Mouse (Mus musculus) G1E (cell line): ENCODE data around the gene Atp13a3.

Source experiments
- CTCF ChIP-seq: IDR thresholded peaks from 2 replicates; pipeline ENCODE4 v1.5.1; 2012; ENCODE audit warnings: low read depth, low read length, inconsistent platforms, mixed read lengths
- TAL1 ChIP-seq: conservative IDR thresholded peaks from 2 replicates; pipeline ENCODE4 v1.6.1; 2012; ENCODE audit warnings: low read depth, low read length, inconsistent platforms, mixed read lengths

DNA sequence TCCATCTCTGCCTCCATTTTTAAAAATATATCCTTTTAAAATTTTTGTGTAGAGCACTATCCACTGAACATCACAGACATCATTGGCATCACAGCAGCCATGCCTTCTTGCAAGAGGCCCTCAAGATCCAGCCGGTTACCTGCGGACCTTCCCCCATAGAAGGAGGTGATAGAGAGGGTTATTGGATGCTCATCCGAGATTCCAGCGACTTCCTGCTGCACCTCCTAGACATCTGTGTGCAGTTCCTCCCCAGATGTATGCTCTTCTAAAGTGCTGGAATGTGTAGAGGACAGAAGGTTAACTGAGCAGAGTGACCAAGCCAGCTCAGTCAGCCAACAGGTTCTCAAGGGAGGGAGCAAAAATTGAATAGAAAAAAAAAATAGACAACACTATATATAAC is 21.7 kb upstream of the Atp13a3 start:
- TF ChIP-seq CTCF (no peak), TAL1 (no peak)
